Mouse (Mus musculus): ENCODE results near the gene Ccdc167. TPM values are rescaled to one million over a fixed set of nuclear protein-coding genes. Genes with fewer than 3 reads are reported as not detected.

Gene Ccdc167
- polyA plus RNA-seq, 1 experiment from 2014 or later: 16.8 TPM

GRCm38 (mm10) chr17:29678526-29678925, 38.3 kb downstream of the Ccdc167 start:
- H3K27ac ChIP-seq: no peak overlapping the region; the same call in 1 of the 2 replicates
- 92% methylated on average over 8 of the region's 8 CpGs for WGBS
- no peak overlapping the region for H3K4me3 ChIP-seq
- no peak for DNase-seq (ENCODE audit: low spot score)
- H3K36me3 ChIP-seq: peaks cover 99% of the 10 kb centered on the region
- H3K4me1 ChIP-seq (replicated peaks): peaks cover 4% of the 10 kb centered on the region; the same call in 1 of the 2 replicates
- H3K27me3 ChIP-seq (ENCODE audit: insufficient read depth, poor library complexity, severe bottlenecking): no peaks in the 10 kb centered on the region
- no peaks in the 10 kb centered on the region for H3K9me3 ChIP-seq

GRCm38 (mm10) chr17:29673325-29673724, 43.5 kb downstream of the Ccdc167 start:
- Histone ChIP-seq H3K4me3 (no peak overlapping the region), H3K27ac (no peak overlapping the region), H3K4me1 (replicated peaks) (no peaks in the 10 kb centered on the region), H3K27me3 (ENCODE audit: insufficient read depth, poor library complexity, severe bottlenecking) (no peaks in the 10 kb centered on the region), H3K9me3 (no peaks in the 10 kb centered on the region), H3K36me3 (peaks cover 94% of the 10 kb centered on the region)
- DNase-seq (ENCODE audit: low spot score): no peak
- 91% methylated on average over 4 of the region's 4 CpGs for WGBS

DNA sequence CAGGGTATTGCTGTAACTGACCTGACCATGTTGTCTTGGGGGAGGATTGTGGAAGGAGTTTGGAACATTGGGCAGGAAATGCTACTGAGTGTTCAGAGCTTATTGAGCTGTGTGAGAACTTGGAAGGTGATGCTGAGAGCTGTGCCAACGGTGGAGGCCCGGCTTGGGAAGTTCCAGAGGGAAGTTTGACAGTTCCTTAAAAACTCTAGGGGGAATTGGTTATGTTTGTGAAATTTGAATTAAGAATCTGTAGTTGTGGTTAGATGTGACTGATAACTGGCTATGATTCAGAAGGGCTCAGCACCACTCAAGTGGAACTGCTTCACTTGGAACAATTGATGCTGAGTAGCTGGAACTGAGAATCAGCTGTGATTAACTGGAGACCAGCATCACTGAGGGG, 45.8 kb downstream of the Ccdc167 start:
- H3K4me1 ChIP-seq (replicated peaks): no peaks in the 10 kb centered on the region
- no peak for DNase-seq (ENCODE audit: low spot score)
- whole genome bisulfite sequencing: 96% methylated on average over 2 of the region's 2 CpGs
- H3K27ac ChIP-seq: no peak overlapping the region
- no peak overlapping the region for H3K4me3 ChIP-seq
- H3K9me3 ChIP-seq: no peaks in the 10 kb centered on the region
- no peaks in the 10 kb centered on the region for H3K27me3 ChIP-seq (ENCODE audit: insufficient read depth, poor library complexity, severe bottlenecking)
- peaks cover 93% of the 10 kb centered on the region for H3K36me3 ChIP-seq

- peaks cover 92% of the 10 kb centered on the region for H3K36me3 ChIP-seq
- no peaks in the 10 kb centered on the region for H3K27me3 ChIP-seq (ENCODE audit: insufficient read depth, poor library complexity, severe bottlenecking)
- H3K4me3 ChIP-seq: no peak overlapping the region
- H3K9me3 ChIP-seq: no peaks in the 10 kb centered on the region
- DNase-seq (ENCODE audit: low spot score): no peak
- no peaks in the 10 kb centered on the region for H3K4me1 ChIP-seq (replicated peaks)
- no peak overlapping the region for H3K27ac ChIP-seq
These were observed 46.9 kb downstream of the Ccdc167 start for GRCm38 (mm10) chr17:29669936-29670335.

- Histone ChIP-seq H3K4me1 (replicated peaks) (0 out of 2 replicates have a peak, but pooled peaks cover 3% of the 10 kb centered on the region), H3K4me3 (no peak overlapping the region), H3K27ac (no peak overlapping the region), H3K36me3 (peaks cover 92% of the 10 kb centered on the region), H3K9me3 (no peaks in the 10 kb centered on the region), H3K27me3 (ENCODE audit: insufficient read depth, poor library complexity, severe bottlenecking) (no peaks in the 10 kb centered on the region)
- no peak for DNase-seq (ENCODE audit: low spot score)
- WGBS: 95% methylated on average over 4 of the region's 4 CpGs
These were observed 47.8 kb downstream of the Ccdc167 start for GRCm38 (mm10) chr17:29669030-29669429.

GRCm38 (mm10) chr17:29668051-29668986, 48.5 kb downstream of the Ccdc167 start:
- Histone ChIP-seq H3K27ac (no peak overlapping the region), H3K9me3 (no peaks in the 10 kb centered on the region), H3K27me3 (ENCODE audit: insufficient read depth, poor library complexity, severe bottlenecking) (no peaks in the 10 kb centered on the region), H3K36me3 (peaks cover 92% of the 10 kb centered on the region), H3K4me3 (no peak overlapping the region), H3K4me1 (replicated peaks) (0 out of 2 replicates have a peak, but pooled peaks cover 3% of the 10 kb centered on the region)
- 85% methylated on average over 10 of the region's 10 CpGs for WGBS
- no peak for DNase-seq (ENCODE audit: low spot score)

DNA sequence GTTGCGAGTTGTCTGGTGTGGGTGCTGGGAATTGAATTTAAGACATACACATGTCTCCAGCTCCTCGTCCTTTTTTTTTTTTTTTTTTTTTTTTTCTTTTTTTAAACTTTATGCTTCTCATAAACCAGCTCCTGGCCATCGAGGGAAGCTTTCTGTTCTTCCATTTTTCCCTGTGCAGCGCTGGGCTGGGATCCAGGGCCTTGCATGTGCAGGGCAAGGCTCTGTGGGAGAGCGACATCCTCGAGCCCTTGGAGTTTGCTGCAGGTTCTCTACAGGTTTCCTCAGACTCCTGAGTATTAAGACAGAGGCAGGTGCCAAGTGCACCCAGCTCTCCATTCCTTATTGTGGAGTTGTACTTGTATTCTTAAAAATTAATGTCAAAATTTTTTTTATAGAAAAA, 54.7 kb downstream of the Ccdc167 start:
- Histone ChIP-seq H3K36me3 (peaks cover 43% of the 10 kb centered on the region), H3K4me1 (replicated peaks) (peaks cover 15% of the 10 kb centered on the region), H3K27ac (no peak overlapping the region), H3K27me3 (ENCODE audit: insufficient read depth, poor library complexity, severe bottlenecking) (no peaks in the 10 kb centered on the region), H3K4me3 (no peak overlapping the region), H3K9me3 (no peaks in the 10 kb centered on the region)
- DNase-seq (ENCODE audit: low spot score): no peak
- 92% methylated on average over 6 of the region's 6 CpGs for WGBS

DNA sequence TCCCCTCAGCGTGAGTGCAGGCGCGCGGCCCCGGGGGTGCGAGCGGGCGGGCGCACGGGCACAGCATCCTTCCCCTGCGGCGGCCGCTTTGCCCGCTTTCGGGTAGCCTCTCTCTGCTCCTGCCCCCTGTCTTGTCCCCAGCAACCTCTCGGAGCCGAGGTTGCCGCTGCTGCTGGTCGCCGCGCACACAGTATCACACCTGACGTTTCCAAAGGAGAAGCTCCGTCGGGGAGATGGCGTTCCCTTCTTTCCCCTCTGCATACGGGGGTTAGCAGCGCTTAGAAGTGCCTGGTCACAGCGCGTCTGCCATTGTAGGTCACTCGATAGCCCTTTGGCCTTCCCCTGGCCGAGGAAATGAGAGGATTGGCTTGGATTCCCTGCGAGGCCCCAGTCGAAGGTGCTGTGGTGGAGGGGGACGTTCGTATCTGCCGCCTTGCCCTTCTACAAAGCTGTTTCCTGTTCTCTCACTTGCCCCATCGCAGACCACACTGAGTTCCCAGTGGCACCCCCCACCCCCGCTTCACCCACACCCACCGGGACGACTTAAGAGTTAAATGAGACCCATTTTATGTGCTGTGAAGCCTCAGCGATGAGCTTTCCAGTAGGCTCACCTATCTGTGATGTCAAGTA, 56.0 kb downstream of the Ccdc167 start:
- DNase-seq (ENCODE audit: low spot score): no peak
- Histone ChIP-seq H3K4me3 (peak overlapping the region; percentile 93), H3K36me3 (peaks cover 31% of the 10 kb centered on the region), H3K4me1 (replicated peaks) (peaks cover 15% of the 10 kb centered on the region), H3K9me3 (no peaks in the 10 kb centered on the region), H3K27me3 (ENCODE audit: insufficient read depth, poor library complexity, severe bottlenecking) (no peaks in the 10 kb centered on the region), H3K27ac (peak overlapping the region; percentile 96)
- WGBS: under 1% methylated on average over 41 of the region's 41 CpGs

- WGBS: 2% methylated on average over 41 of the region's 41 CpGs
- H3K27ac ChIP-seq: peak within 1 kb of the TSS; percentile 96
- peaks cover 15% of the 10 kb centered on the region for H3K4me1 ChIP-seq (replicated peaks)
- no peaks in the 10 kb centered on the region for H3K27me3 ChIP-seq (ENCODE audit: insufficient read depth, poor library complexity, severe bottlenecking)
- peaks cover 26% of the 10 kb centered on the region for H3K36me3 ChIP-seq
- H3K4me3 ChIP-seq: peak within 1 kb of the TSS; percentile 93
- no peaks in the 10 kb centered on the region for H3K9me3 ChIP-seq
- peak; percentile 95 for DNase-seq (ENCODE audit: low spot score)
These were observed 56.6 kb downstream of the Ccdc167 start, which contains the start of gene Cmtr1 for GRCm38 (mm10) chr17:29660076-29660761. Gene Cmtr1, plus strand, starts transcription at chr17:29660595.

DNA sequence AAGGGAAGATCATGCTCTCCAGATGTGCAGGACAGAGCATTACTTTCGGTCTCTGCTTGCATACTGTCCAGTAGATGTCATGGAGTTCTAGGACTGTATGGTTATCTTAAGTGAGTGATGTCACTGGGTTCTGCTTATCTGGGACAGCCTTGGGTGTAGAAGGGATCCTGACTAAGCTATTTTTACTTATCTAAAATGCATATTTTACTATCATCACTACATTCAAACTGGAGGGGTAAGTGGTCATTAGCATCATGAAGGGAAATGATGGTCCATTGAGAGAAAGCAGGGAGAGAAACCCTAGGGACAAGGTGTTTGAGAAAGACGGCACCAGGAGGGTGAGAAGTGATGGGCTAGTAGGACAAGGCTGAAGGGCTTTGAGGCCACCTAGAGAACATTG, 58.6 kb downstream of the Ccdc167 start:
- DNase-seq (ENCODE audit: low spot score): no peak
- Histone ChIP-seq H3K4me3 (no peak overlapping the region), H3K4me1 (replicated peaks) (peaks cover 12% of the 10 kb centered on the region), H3K27me3 (ENCODE audit: insufficient read depth, poor library complexity, severe bottlenecking) (no peaks in the 10 kb centered on the region), H3K9me3 (peaks cover 4% of the 10 kb centered on the region; the same call in 1 of the 2 replicates), H3K27ac (no peak overlapping the region), H3K36me3 (peaks cover 6% of the 10 kb centered on the region)
- WGBS: 79% methylated on average over 2 of the region's 2 CpGs

- Histone ChIP-seq H3K9me3 (no peaks in the 10 kb centered on the region), H3K36me3 (peaks cover 73% of the 10 kb centered on the region), H3K4me1 (replicated peaks) (peaks cover 11% of the 10 kb centered on the region; the same call in 1 of the 2 replicates), H3K27ac (no peak overlapping the region), H3K4me3 (no peak overlapping the region), H3K27me3 (ENCODE audit: insufficient read depth, poor library complexity, severe bottlenecking) (no peaks in the 10 kb centered on the region)
- DNase-seq (ENCODE audit: low spot score): peak; percentile 22
- WGBS: 62% methylated on average over 3 of the region's 3 CpGs
These were observed 74.6 kb downstream of the Ccdc167 start for GRCm38 (mm10) chr17:29642219-29642618.

- WGBS: 95% methylated on average over 11 of the region's 11 CpGs
These were observed 75.9 kb downstream of the Ccdc167 start for GRCm38 (mm10) chr17:29640971-29641370.

More at GRCm38 (mm10) chr17:29640971-29641370, 75.9 kb downstream of the Ccdc167 start:
- Histone ChIP-seq H3K27ac (no peak overlapping the region), H3K36me3 (peaks cover 79% of the 10 kb centered on the region), H3K4me3 (no peak overlapping the region), H3K4me1 (replicated peaks) (peaks cover 9% of the 10 kb centered on the region; the same call in 1 of the 2 replicates), H3K27me3 (ENCODE audit: insufficient read depth, poor library complexity, severe bottlenecking) (no peaks in the 10 kb centered on the region), H3K9me3 (no peaks in the 10 kb centered on the region)
- DNase-seq (ENCODE audit: low spot score): no peak
